Mouse (Mus musculus): ENCODE results near the gene D17H6S53E. TPM values are rescaled to one million over a fixed set of nuclear protein-coding genes. Genes with fewer than 3 reads are reported as not detected.

D17H6S53E gene
- total RNA-seq (2021) = 23.6 and 24.8 TPM in 2 replicates
- long read RNA-seq, experiment 1, partial matches to known transcripts = 0 of 3 reads
- long read RNA-seq, experiment 1, other reads (novel, unspliced or antisense) = 3 of 3 reads
- long read RNA-seq, experiment 2, partial matches to known transcripts = 1 of 4 reads
- long read RNA-seq, experiment 2, other reads (novel, unspliced or antisense) = 3 of 4 reads

GRCm38 (mm10) chr17:35126206-35126611, at the start of gene D17H6S53E:
TSS of gene D17H6S53E (plus strand) at chr17:35126373.
- DNase-seq = peak; percentile 89

- DNase-seq = no peak
Measured at GRCm38 (mm10) chr17:35076507-35077176, 49.5 kb upstream of the D17H6S53E start, which contains the start of gene Ly6g6e. TSS of gene Ly6g6e (plus strand) at chr17:35076902.

- DNase-seq = no peak
Measured at GRCm38 (mm10) chr17:35077285-35077684, 48.9 kb upstream of the D17H6S53E start.

DNA sequence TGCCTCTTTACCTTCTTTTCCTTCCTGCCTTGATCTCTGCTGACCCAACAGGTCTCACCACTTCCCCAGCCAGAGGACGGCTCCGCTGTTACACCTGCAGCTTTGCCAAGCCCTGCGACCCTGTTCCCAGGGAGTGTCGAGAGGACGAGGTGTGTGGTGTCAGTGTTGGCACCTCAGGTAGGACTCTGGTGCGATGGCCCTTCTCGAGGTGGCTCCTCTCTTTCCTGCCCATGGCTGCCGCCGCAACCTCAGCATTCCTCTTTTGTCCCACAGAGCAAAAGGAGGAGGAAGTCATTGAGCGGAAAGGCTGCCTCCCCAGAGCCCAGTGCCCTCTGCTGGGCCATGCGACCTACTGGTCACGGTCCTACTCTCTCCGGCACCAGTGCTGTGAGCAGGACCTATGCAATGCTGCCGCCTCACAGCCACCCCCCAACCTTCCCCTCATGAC, 48.4 kb upstream of the D17H6S53E start, which contains the start of gene Ly6g6d:
Ly6g6d (minus strand) TSS at position 280 of the 448 bp plus-strand sequence.
- peak; percentile 69 for DNase-seq

DNA sequence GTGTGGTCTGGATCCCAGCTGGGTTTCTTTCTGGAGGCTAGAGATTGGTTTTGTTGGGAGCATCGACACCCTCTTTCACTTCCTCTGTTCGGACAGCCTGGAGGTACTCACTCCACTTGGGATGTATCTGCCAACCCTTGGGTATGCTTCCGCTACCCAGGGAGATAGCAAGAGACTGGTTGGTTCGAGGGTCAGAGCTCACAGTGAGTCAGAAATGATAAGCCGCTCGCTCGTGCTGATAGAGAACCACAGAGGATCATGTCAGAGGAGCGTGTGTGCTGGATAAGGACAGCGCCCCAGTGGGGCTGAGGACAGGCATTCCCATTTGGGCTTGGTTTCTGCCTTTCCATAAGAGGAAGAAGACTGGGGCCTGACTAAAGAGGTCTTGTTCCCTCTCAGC, 46.4 kb upstream of the D17H6S53E start:
- no peak for DNase-seq

- no peak for DNase-seq
Measured at GRCm38 (mm10) chr17:35080248-35080647, 45.9 kb upstream of the D17H6S53E start.

GRCm38 (mm10) chr17:35080710-35081109, 45.5 kb upstream of the D17H6S53E start:
- DNase-seq = no peak

GRCm38 (mm10) chr17:35082841-35083576, 43.2 kb upstream of the D17H6S53E start:
- no peak for DNase-seq

DNA sequence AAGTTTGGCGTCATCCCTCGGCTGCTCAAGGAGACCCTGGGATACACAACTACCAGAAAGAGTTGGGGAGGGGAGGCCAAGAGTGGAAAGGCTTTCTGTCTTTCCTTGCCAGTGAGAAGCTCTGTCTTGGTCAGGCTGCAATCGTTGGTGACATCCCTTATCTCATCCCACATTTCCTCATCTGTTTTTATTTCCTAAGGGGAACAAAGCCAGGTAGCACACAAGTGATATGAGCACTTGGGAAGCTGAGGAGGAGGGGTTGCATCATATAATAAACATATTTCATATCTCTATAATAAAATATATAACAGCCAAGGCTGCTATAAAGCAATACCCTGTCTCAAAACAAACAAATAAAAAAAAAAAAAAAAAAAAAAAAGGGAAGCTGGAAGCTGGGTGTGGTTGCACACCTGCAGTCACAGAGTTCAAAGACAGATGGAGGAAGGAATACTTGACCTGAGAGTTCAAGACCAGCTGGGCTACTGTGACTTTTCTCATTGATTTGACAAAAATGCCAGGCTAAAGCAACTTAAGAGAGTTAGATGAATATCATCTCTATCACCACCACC, 42.2 kb upstream of the D17H6S53E start:
- DNase-seq = no peak

DNA sequence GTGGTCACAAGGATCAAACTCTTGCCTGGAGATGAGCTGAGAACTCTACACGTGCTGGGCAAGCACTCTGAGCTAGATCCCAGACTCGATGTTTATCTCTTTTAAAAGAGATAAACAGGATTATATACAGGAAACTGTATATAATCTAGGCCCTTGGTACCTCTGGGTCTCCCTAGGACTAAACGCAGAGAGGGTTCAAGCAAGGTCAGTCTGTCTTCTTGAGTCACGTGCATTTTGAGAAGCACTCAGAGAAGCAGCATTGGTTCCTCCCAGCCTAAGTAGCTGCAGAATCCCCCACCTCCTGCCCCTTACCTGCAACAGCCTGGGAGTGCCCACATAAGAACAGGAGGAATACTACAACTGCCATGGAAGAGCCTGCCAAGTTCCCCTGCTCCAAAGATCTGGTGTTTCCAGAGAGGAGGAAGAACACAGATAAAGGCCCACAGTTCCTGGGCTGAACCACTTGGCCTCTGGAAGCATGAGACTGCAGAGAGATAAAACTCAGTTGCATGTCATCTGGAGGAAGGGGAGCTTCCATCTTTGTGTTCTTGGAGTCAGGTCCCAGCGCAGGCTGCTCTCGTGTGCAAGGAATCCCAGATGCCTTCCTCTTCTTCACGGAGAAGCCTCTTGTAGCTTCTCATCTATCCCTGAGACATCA, 40.8 kb upstream of the D17H6S53E start, which contains the start of gene Ly6g6f:
Ly6g6f (minus strand) TSS at position 403 of the 658 bp plus-strand sequence.
- DNase-seq = no peak

- DNase-seq = no peak
Measured at GRCm38 (mm10) chr17:35088151-35088550, 38.0 kb upstream of the D17H6S53E start.

DNA sequence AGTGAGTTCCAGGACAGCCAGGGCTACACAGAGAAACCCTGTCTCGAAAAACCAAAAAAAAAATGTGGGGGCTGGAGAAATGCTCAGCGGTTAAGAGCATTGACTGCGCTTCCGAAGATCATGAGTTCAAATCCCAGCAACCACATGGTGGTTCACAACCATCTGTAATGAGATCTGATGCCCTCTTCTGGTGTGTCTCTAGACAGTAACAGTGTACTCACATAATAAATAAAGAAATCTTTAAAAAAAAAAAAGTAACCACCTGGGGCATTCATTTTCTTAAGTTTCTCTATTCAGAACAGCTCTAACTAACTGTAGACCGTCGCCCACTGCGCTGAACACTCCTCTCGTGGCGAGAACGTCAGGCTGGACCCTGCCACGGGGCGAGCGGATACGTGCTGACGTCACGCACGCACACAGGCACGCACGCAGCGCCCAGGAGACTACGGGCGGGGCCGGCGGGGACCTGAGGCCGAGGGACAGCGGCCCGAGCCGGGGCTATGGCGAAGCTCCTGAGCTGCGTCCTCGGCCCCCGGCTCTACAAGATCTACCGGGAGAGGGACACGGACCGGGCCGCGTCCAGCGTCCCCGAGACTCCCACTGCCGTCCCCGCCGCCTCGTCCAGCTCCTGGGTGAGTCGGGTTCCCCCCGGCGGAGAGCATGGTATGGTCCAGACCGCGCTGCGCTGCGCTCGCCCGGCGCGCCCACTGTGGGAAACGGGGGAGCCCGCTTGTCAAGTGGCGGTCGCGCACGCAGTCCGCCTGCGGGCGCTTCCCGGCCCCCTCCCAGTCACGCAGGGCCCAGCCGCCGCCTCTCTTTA, 37.1 kb upstream of the D17H6S53E start, which contains the start of gene Abhd16a:
Abhd16a (plus strand) TSS at position 439 of the 820 bp plus-strand sequence.
- DNase-seq = peak; percentile 96

DNA sequence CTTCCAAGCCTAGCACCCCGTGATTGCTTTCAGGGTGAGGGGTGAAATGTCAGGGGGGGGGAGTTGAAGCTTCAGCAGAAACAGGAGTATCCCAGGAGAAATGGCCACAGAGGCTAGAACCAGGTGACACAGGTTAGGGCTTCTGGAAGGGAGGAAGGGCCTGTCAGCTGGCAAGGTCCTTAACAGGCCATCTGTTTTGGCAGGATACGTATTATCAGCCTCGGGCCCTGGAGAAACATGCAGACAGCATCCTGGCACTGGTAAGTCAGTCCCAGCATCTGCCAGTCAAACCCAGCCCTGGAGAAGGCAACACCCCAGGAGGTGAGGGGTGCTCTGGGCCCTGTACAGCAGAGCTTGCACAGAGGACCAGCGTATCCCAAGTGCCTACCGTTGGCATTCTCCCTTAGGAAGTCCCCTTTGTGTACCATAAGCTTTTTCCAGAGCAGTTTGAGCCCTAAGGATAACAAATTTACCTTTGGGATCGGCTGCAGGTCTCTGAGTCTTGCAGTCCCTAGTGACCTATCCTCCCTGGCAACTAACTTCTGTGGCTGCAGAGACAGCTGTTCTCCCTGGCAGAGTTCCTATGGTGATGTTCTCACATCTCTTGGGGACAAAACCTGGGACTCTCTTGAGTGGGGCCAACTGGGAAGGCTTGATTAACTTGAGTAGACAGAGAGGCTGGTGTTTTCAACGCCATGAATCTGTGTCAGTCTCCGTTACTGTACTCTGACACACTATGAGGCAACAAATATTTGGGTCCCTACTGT, 35.8 kb upstream of the D17H6S53E start:
- peak; percentile 49 for DNase-seq

DNA sequence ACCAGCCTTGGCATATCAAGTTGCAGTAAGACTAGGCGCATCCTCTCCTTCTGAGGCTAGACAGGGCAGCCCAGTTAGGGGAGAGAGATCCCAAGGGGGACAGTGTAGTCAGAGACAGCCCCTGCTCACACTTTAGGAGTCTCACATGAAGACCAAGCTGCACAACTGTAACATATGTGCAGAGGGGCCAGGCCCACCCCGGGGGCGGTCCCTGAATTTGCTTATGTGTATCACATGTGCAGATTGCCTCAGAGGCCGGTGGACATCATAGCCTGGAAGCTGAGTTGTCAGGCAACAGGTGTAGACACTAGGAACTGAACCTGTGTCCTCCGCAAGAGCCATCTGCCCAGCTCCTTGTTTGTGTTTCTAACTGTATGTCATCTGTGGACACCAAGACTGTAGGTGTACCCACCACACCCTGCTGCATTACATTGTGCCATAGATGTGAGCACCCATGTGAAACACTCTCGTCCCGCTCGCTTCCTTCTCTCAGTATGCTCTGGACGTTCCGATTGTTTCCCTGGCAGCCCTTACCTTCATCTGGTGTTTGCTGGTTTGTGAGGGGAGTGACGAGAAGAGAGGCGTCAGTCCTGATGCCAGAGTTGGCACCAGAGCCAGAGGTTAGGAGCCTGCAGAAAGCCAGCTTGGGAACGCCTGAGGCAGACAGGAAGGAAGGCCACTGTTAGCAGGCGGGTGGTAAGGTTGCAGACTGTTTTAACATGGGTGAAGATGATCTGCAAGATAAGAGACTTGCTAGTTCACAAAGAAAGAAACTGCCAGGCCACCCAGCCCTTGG, 33.6 kb upstream of the D17H6S53E start:
- no peak for DNase-seq

DNA sequence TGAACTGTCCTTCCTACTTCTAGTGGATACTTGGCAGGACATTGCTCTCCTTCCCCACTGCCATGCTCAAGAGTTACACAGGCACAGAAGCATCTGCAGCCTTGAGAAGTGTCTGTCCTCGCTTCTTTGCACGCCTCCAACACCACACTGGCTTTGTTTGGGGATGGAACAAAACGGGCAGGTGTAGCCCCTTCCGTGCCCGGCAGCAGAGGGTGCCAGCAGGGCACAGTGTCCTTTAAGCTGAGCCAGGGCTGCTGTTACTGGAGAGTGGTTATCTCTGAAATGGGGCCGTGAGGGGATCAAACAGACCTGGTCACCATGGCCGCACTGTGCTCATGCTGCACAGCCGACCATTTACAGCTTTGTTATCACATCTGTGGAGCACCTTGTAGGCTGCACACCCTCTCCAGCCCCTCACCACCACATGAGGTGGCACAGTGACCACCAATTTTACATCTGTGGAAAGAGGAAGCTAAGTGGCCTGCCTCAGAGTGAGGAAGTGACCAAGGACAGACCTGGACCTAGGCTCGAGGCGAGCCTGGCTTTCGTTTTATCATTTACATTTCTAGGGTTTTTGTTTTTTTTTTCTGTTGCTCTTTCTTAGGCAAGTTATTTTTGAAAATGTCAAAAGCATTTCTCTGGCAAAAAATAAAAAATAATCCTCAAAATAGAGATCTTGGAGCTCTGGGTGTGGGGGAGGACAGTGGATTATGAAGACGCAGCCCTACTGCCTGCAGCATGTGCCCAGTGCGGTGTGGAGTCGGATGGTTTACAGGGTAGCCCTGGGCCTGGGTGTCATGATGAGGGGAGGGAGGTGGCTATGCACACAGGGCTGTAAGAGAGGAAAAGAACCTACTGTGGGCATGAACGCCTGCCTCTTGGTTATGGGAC, 31.5 kb upstream of the D17H6S53E start:
- DNase-seq = no peak

GRCm38 (mm10) chr17:35096597-35096996, 29.6 kb upstream of the D17H6S53E start:
- no peak for DNase-seq

DNA sequence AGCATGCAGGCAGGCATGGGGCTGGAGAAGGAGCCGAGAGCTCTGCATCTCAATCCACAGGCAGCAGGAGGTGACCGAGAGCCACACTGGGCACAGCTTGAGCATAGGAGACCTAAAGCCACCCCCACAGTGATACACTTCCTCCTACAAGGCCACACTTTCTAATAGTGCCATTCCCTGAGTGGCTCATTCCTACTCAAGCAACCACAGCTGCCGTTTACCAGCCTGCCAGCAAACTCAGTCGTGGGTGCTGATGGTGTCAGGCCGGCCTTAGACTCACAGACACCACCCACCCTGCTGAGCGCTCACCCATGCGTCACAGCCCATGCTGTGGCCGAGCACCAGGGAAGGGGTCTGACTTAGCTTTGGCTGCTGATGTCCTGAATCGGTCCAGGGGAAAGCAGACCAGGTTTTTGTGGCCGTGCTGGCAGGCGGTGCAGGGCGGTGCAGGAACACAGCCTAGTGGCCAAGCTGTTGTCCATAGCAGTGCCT, 29.0 kb upstream of the D17H6S53E start:
- DNase-seq = peak; percentile 43

DNA sequence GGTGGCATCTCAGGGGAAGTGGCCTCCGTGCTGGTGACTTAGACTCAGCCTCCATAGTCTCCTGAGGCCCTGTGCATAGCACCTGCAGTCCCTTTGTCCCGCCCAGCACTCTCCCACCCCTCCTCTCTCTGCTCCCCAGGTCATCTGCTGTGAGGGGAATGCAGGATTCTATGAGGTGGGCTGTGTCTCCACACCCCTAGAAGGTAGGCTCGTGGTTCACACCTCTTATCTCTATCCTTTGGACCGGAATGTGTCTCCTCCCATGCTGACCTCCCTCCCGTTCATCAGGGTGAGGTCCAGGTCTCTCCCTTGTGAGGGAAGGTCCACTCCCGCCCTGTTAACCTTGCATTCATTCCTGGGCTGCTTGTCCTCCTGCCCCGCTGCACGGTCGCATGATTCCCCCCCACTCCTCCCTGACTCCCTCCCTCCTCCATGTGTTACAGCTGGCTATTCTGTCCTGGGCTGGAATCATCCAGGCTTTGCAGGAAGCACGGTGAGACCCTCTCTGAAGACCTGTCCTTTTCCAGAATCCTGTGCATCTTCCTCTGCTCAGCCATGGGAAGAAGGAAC, 25.9 kb upstream of the D17H6S53E start:
- no peak for DNase-seq
